Mouse (Mus musculus): ENCODE measurements around the gene Pold3.

DNA sequence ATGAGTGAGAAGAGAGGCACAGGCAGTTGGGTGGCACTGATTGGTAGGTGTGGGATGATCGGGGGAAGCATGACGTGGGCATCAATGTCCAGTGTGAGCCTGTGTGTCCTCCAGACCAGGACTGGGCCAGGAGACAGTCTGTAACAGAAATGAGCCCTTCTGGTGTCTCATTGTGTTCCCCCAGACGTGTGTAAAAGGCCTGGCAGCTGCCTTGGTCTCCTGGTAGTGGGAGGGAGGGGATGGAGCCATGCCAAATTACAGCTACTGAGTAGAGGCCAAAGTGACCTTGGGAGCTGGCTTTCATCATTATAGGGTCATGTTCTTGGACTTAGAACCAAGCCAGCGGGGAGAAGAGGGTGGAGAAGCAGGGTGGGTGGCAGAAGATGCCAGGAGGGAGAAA lies 69.5 kb downstream of the Pold3 start:
- TF ChIP-seq CTCF (conservative IDR thresholded peaks at IDR 0.05; ENCODE audit: low read length) (no peak), POU5F1 (IDR thresholded peaks at IDR 0.05; ENCODE audit: borderline replicate concordance, low read length) (no peak)
